Mouse (Mus musculus) hindbrain, embryonic 16.5 days (tissue): ENCODE results near the gene Eri3. TPM values are rescaled to one million over a fixed set of nuclear protein-coding genes. Genes with fewer than 3 reads are reported as not detected.

Source experiments
- ATAC-seq: fragments of 200-750 bp; cut with Nextera tagmentation; 2 replicates; pipeline ENCODE4 v1.8.0; 2017; ENCODE audit warnings: moderate TSS enrichment, moderate library complexity
- H3K27ac ChIP-seq: fragments of 300-500 bp; sonication (generic); 2 replicates; pipeline ENCODE4 v1.5.1; 2014; ENCODE audit warnings: low read depth, mild to moderate bottlenecking, control low read depth, low read length, moderate library complexity
- H3K27me3 ChIP-seq: fragments of 300-500 bp; sonication (generic); replicated peaks from 2 replicates; pipeline ENCODE4 v1.6.1; 2014; ENCODE audit warnings: low read length; ENCODE audit not compliant: control insufficient read depth, insufficient read depth
- H3K36me3 ChIP-seq: fragments of 300-500 bp; sonication (generic); 2 replicates; pipeline ENCODE4 v1.6.1; 2014; ENCODE audit warnings: mild to moderate bottlenecking, low read length, moderate library complexity, mixed read lengths; ENCODE audit not compliant: control insufficient read depth, insufficient read depth
- H3K4me1 ChIP-seq: fragments of 300-500 bp; sonication (generic); 2 replicates; pipeline ENCODE4 v1.6.1; 2014; ENCODE audit warnings: low read depth, low read length; ENCODE audit not compliant: control insufficient read depth, insufficient read depth
- H3K4me2 ChIP-seq: fragments of 300-500 bp; sonication (generic); 2 replicates; pipeline ENCODE4 v1.6.1; 2014; ENCODE audit warnings: mild to moderate bottlenecking, low read length, control low read depth, moderate library complexity
- H3K4me3 ChIP-seq: fragments of 300-500 bp; sonication (generic); 2 replicates; pipeline ENCODE4 v1.5.1; 2014; ENCODE audit warnings: mild to moderate bottlenecking, low read length, control low read depth, moderate library complexity
- H3K9ac ChIP-seq: fragments of 300-500 bp; sonication (generic); 2 replicates; pipeline ENCODE4 v1.6.1; 2014; ENCODE audit warnings: low read depth, mild to moderate bottlenecking, control low read depth, low read length, moderate library complexity
- H3K9me3 ChIP-seq: fragments of 300-500 bp; sonication (generic); 2 replicates; pipeline ENCODE4 v1.6.1; 2014; ENCODE audit warnings: mild to moderate bottlenecking, low read length, moderate library complexity; ENCODE audit not compliant: control insufficient read depth
- WGBS: fragments of 180-500 bp; shearing (Covaris S2); extraction: QIAGEN DNeasy Blood & Tissue Kit; methylation state at CpG from one replicate; pipeline ENCODE4 v1.1.7; 2014; 5-methylcytosine and 5-hydroxymethylcytosine counted together
- polyA plus RNA-seq: library from polyadenylated mRNA; unstranded; fragments of >200 nt; fragmentation: Nextera tagmentation; extraction: Ambion mirVana; gene quantifications from 2 replicates; pipeline ENCODE4 v1.2.1, GENCODE M21; 2015

The Eri3 gene
- polyA plus RNA-seq, 1 experiment from 2014 or later: 276 TPM

- H3K36me3 ChIP-seq: 0 out of 2 replicates have a peak, but pooled peaks cover 2% of the 10 kb centered on the region
- peaks cover 15% of the 10 kb centered on the region for H3K4me1 ChIP-seq
- no peak overlapping the region for H3K4me3 ChIP-seq
- no peak overlapping the region for H3K4me2 ChIP-seq
- WGBS: 38% methylated on average over 7 of the region's 7 CpGs
- H3K9ac ChIP-seq: no peak overlapping the region
- H3K27me3 ChIP-seq: no peaks in the 10 kb centered on the region
- H3K27ac ChIP-seq: no peak overlapping the region
- no peaks in the 10 kb centered on the region for H3K9me3 ChIP-seq
- no peak for ATAC-seq
These were observed 59.3 kb downstream of the Eri3 start for GRCm38 (mm10) chr4:117609371-117610039.

GRCm38 (mm10) chr4:117611385-117611784, 61.2 kb downstream of the Eri3 start:
- no peaks in the 10 kb centered on the region for H3K4me1 ChIP-seq
- H3K9me3 ChIP-seq: no peaks in the 10 kb centered on the region
- H3K4me2 ChIP-seq: no peak overlapping the region
- no peak for ATAC-seq
- H3K4me3 ChIP-seq: no peak overlapping the region
- 69% methylated on average over 4 of the region's 4 CpGs for WGBS
- H3K9ac ChIP-seq: no peak overlapping the region
- peaks cover 14% of the 10 kb centered on the region for H3K36me3 ChIP-seq
- no peaks in the 10 kb centered on the region for H3K27me3 ChIP-seq
- H3K27ac ChIP-seq: no peak overlapping the region

- Histone ChIP-seq H3K4me1 (no peaks in the 10 kb centered on the region), H3K27me3 (no peaks in the 10 kb centered on the region), H3K9ac (no peak overlapping the region), H3K9me3 (no peaks in the 10 kb centered on the region), H3K4me3 (no peak overlapping the region), H3K27ac (no peak overlapping the region), H3K4me2 (no peak overlapping the region), H3K36me3 (peaks cover 16% of the 10 kb centered on the region)
- no peak for ATAC-seq
- WGBS: 73% methylated on average over 2 of the region's 2 CpGs
These were observed 61.6 kb downstream of the Eri3 start for GRCm38 (mm10) chr4:117611814-117612213.

GRCm38 (mm10) chr4:117612713-117613112, 62.5 kb downstream of the Eri3 start:
- peaks cover 16% of the 10 kb centered on the region for H3K36me3 ChIP-seq
- 95% methylated on average over 5 of the region's 5 CpGs for WGBS
- H3K27me3 ChIP-seq: no peaks in the 10 kb centered on the region
- no peak overlapping the region for H3K27ac ChIP-seq
- H3K4me1 ChIP-seq: no peaks in the 10 kb centered on the region
- no peaks in the 10 kb centered on the region for H3K9me3 ChIP-seq
- no peak overlapping the region for H3K9ac ChIP-seq
- H3K4me3 ChIP-seq: no peak overlapping the region
- ATAC-seq: no peak
- H3K4me2 ChIP-seq: no peak overlapping the region

- Histone ChIP-seq H3K4me1 (no peaks in the 10 kb centered on the region), H3K27me3 (no peaks in the 10 kb centered on the region), H3K4me2 (no peak overlapping the region), H3K27ac (no peak overlapping the region), H3K9me3 (no peaks in the 10 kb centered on the region), H3K36me3 (peaks cover 16% of the 10 kb centered on the region), H3K4me3 (no peak overlapping the region), H3K9ac (no peak overlapping the region)
- no peak for ATAC-seq
- WGBS: 97% methylated on average over 4 of the region's 4 CpGs
These were observed 63.1 kb downstream of the Eri3 start for GRCm38 (mm10) chr4:117613153-117613773.

GRCm38 (mm10) chr4:117616600-117616999, 66.4 kb downstream of the Eri3 start:
- no peak overlapping the region for H3K9ac ChIP-seq
- H3K4me1 ChIP-seq: no peaks in the 10 kb centered on the region
- H3K4me3 ChIP-seq: no peak overlapping the region
- no peaks in the 10 kb centered on the region for H3K9me3 ChIP-seq
- H3K36me3 ChIP-seq: peaks cover 18% of the 10 kb centered on the region
- no peak overlapping the region for H3K27ac ChIP-seq
- H3K27me3 ChIP-seq: no peaks in the 10 kb centered on the region
- no peak overlapping the region for H3K4me2 ChIP-seq
- WGBS: 87% methylated on average over 4 of the region's 4 CpGs
- ATAC-seq: no peak

GRCm38 (mm10) chr4:117622270-117622669, 72.1 kb downstream of the Eri3 start:
- peaks cover 9% of the 10 kb centered on the region; the same call in 1 of the 2 replicates for H3K36me3 ChIP-seq
- no peak for ATAC-seq
- no peak overlapping the region for H3K27ac ChIP-seq
- no peaks in the 10 kb centered on the region for H3K27me3 ChIP-seq
- peaks cover 4% of the 10 kb centered on the region for H3K4me1 ChIP-seq
- H3K4me2 ChIP-seq: no peak overlapping the region
- no peak overlapping the region for H3K9ac ChIP-seq
- WGBS: 93% methylated on average over 5 of the region's 5 CpGs
- H3K4me3 ChIP-seq: no peak overlapping the region
- no peaks in the 10 kb centered on the region for H3K9me3 ChIP-seq

GRCm38 (mm10) chr4:117623025-117623424, 72.9 kb downstream of the Eri3 start:
- no peaks in the 10 kb centered on the region for H3K27me3 ChIP-seq
- H3K27ac ChIP-seq: no peak overlapping the region
- H3K9ac ChIP-seq: no peak overlapping the region
- no peaks in the 10 kb centered on the region for H3K9me3 ChIP-seq
- H3K4me3 ChIP-seq: no peak overlapping the region
- WGBS: 87% methylated on average over 2 of the region's 2 CpGs
- peaks cover 4% of the 10 kb centered on the region for H3K4me1 ChIP-seq
- H3K4me2 ChIP-seq: no peak overlapping the region
- H3K36me3 ChIP-seq: peaks cover 9% of the 10 kb centered on the region; the same call in 1 of the 2 replicates
- no peak for ATAC-seq

GRCm38 (mm10) chr4:117624660-117625059, 74.5 kb downstream of the Eri3 start:
- no peak overlapping the region for H3K4me3 ChIP-seq
- no peak overlapping the region for H3K27ac ChIP-seq
- no peaks in the 10 kb centered on the region for H3K27me3 ChIP-seq
- peaks cover 4% of the 10 kb centered on the region for H3K4me1 ChIP-seq
- 75% methylated on average over 5 of the region's 5 CpGs for WGBS
- H3K36me3 ChIP-seq: peaks cover 9% of the 10 kb centered on the region; the same call in 1 of the 2 replicates
- no peak overlapping the region for H3K4me2 ChIP-seq
- no peak for ATAC-seq
- H3K9me3 ChIP-seq: no peaks in the 10 kb centered on the region
- H3K9ac ChIP-seq: no peak overlapping the region
